Mouse (Mus musculus) MEL (cell line): ENCODE results near the gene Apol7a. TPM values are rescaled to one million over a fixed set of nuclear protein-coding genes. Genes with fewer than 3 reads are reported as not detected.
A peak's percentile ranks its signal among the peaks of the same experiment; 100 is the strongest.

ENCODE experiments used
- DNase-seq: peaks from one replicate; pipeline ENCODE4 v3.0.0; 2011; ENCODE audit warnings: low read depth, low spot score
- H3K27ac ChIP-seq: 2 replicates; pipeline ENCODE4 v1.5.1; 2012; ENCODE audit warnings: low read depth, mild to moderate bottlenecking, control low read depth, low read length, moderate library complexity; ENCODE audit not compliant: control insufficient read depth
- H3K27me3 ChIP-seq, 2 experiments: fragments of 150-350 bp in 1 of 2; sonication (generic) in 1 of 2; 2 replicates each; pipeline ENCODE4 v1.6.1; 2012; ENCODE audit warnings: low read length in 2 of 2, mild to moderate bottlenecking in 2 of 2, improper control_type of control experiment in 1 of 2, moderate library complexity in 1 of 2; ENCODE audit not compliant: insufficient read depth in 2 of 2, control insufficient read depth in 1 of 2
- H3K36me3 ChIP-seq, 2 experiments: 2 replicates each; pipeline ENCODE4 v1.6.1; 2012 to 2014; ENCODE audit warnings: low read length in 2 of 2, improper control_type of control experiment in 1 of 2, inconsistent platforms in 1 of 2, mild to moderate bottlenecking in 1 of 2; ENCODE audit not compliant: insufficient read depth in 2 of 2, control insufficient read depth in 1 of 2
- H3K4me1 ChIP-seq, 2 experiments: fragments of 150-350 bp in 1 of 2; sonication (generic) in 1 of 2; 2 replicates each; pipeline ENCODE4 v1.6.1; 2012; ENCODE audit warnings: low read length in 2 of 2, improper control_type of control experiment in 1 of 2, mild to moderate bottlenecking in 1 of 2; ENCODE audit not compliant: insufficient read depth in 2 of 2, control insufficient read depth in 1 of 2
- H3K4me3 ChIP-seq, 2 experiments: fragments of 150-350 bp in 1 of 2; sonication (generic) in 1 of 2; 2 replicates each; pipeline ENCODE4 v1.5.1; 2012; ENCODE audit warnings: low read depth in 2 of 2, low read length in 2 of 2, mild to moderate bottlenecking in 2 of 2, moderate library complexity in 2 of 2, control low read depth in 1 of 2, improper control_type of control experiment in 1 of 2; ENCODE audit not compliant: control insufficient read depth in 1 of 2, insufficient read depth in 1 of 2
- H3K79me2 ChIP-seq: 2 replicates; pipeline ENCODE4 v1.6.1; 2012; ENCODE audit warnings: mild to moderate bottlenecking, low read length, moderate library complexity; ENCODE audit not compliant: control insufficient read depth, poor library complexity, insufficient read depth
- H3K9ac ChIP-seq: 2 replicates; pipeline ENCODE4 v1.6.1; 2012; ENCODE audit warnings: low read depth, mild to moderate bottlenecking, control low read depth, low read length, moderate library complexity; ENCODE audit not compliant: control insufficient read depth, poor library complexity, severe bottlenecking
- H3K9me3 ChIP-seq: fragments of 150-350 bp; sonication (generic); replicated peaks from 2 replicates; pipeline ENCODE4 v1.6.1; 2012; ENCODE audit warnings: mild to moderate bottlenecking, low read length, improper control_type of control experiment, moderate library complexity; ENCODE audit not compliant: insufficient read depth
- BHLHE40 ChIP-seq: IDR thresholded peaks from 2 replicates; pipeline ENCODE4 v1.6.1; 2012; ENCODE audit warnings: low read depth, mild to moderate bottlenecking, inconsistent platforms, low read length, improper control_type of control experiment, borderline replicate concordance
- CHD1 ChIP-seq: IDR thresholded peaks from 2 replicates; pipeline ENCODE4 v1.6.1; 2012; ENCODE audit warnings: low read depth, mild to moderate bottlenecking, inconsistent platforms, low read length, improper control_type of control experiment
- CTCF ChIP-seq, 3 experiments: IDR thresholded peaks in 2 of 3; conservative IDR thresholded peaks in 1 of 3; 2 replicates each; pipeline ENCODE4 v1.5.1; 2011 to 2012; ENCODE audit warnings: low read length in 3 of 3, low read depth in 2 of 3, mild to moderate bottlenecking in 2 of 3, improper control_type of control experiment in 1 of 3, inconsistent platforms in 1 of 3, mixed read lengths in 1 of 3, moderate library complexity in 1 of 3; ENCODE audit not compliant: control insufficient read depth in 1 of 3, insufficient read depth in 1 of 3, poor library complexity in 1 of 3, severe bottlenecking in 1 of 3
- E2F4 ChIP-seq: IDR thresholded peaks from 2 replicates; pipeline ENCODE4 v1.6.1; 2011; ENCODE audit warnings: low read depth, low read length, improper control_type of control experiment, borderline replicate concordance
- ELF1 ChIP-seq: IDR thresholded peaks from 2 replicates; pipeline ENCODE4 v1.6.1; 2014; ENCODE audit warnings: low read depth, mild to moderate bottlenecking, inconsistent platforms, low read length, improper control_type of control experiment, moderate library complexity
- EP300 ChIP-seq, 2 experiments: IDR thresholded peaks; 2 replicates each; pipeline ENCODE4 v1.6.1; 2011; ENCODE audit warnings: improper control_type of control experiment in 2 of 2, low read length in 2 of 2, low read depth in 1 of 2, mild to moderate bottlenecking in 1 of 2
- ETS1 ChIP-seq: IDR thresholded peaks from 2 replicates; pipeline ENCODE4 v1.6.1; 2012; ENCODE audit warnings: low read depth, mild to moderate bottlenecking, inconsistent platforms, low read length, improper control_type of control experiment, moderate library complexity
- GABPA ChIP-seq: IDR thresholded peaks from 2 replicates; pipeline ENCODE4 v1.6.1; 2012; ENCODE audit warnings: low read depth, mild to moderate bottlenecking, inconsistent platforms, low read length, improper control_type of control experiment, moderate library complexity
- HCFC1 ChIP-seq: IDR thresholded peaks from 2 replicates; pipeline ENCODE4 v1.6.1; 2012; ENCODE audit warnings: low read depth, mild to moderate bottlenecking, inconsistent platforms, low read length, improper control_type of control experiment, moderate library complexity
- JUND ChIP-seq: IDR thresholded peaks from 2 replicates; pipeline ENCODE4 v1.6.1; 2011; ENCODE audit warnings: low read depth, mild to moderate bottlenecking, improper control_type of control experiment, low read length
- MAX ChIP-seq: IDR thresholded peaks from 2 replicates; pipeline ENCODE4 v1.6.1; 2011; ENCODE audit warnings: low read length, improper control_type of control experiment
- MAZ ChIP-seq: IDR thresholded peaks from 2 replicates; pipeline ENCODE4 v1.6.1; 2012; ENCODE audit warnings: low read depth, mild to moderate bottlenecking, inconsistent platforms, low read length, improper control_type of control experiment
- MXI1 ChIP-seq: IDR thresholded peaks from 2 replicates; pipeline ENCODE4 v1.6.1; 2011; ENCODE audit warnings: mild to moderate bottlenecking, low read depth, low read length, improper control_type of control experiment
- MYB ChIP-seq: IDR thresholded peaks from 2 replicates; pipeline ENCODE4 v1.6.1; 2011; ENCODE audit warnings: mild to moderate bottlenecking, low read depth, low read length, improper control_type of control experiment
- MYC ChIP-seq: IDR thresholded peaks from 2 replicates; pipeline ENCODE4 v1.6.1; 2011; ENCODE audit warnings: low read depth, mild to moderate bottlenecking, low read length, improper control_type of control experiment, moderate library complexity
- NELFE ChIP-seq: IDR thresholded peaks from 2 replicates; pipeline ENCODE4 v1.6.1; 2011; ENCODE audit warnings: low read depth, low read length, improper control_type of control experiment
- POLR2A ChIP-seq, 2 experiments: IDR thresholded peaks; 2 replicates each; pipeline ENCODE4 v1.6.1; 2011 to 2012; ENCODE audit warnings: low read length in 2 of 2, mild to moderate bottlenecking in 2 of 2, control low read depth in 1 of 2, improper control_type of control experiment in 1 of 2, low read depth in 1 of 2, moderate library complexity in 1 of 2; ENCODE audit not compliant: control insufficient read depth in 1 of 2, insufficient read depth in 1 of 2, poor library complexity in 1 of 2
- POLR2AphosphoS2 ChIP-seq: IDR thresholded peaks from 2 replicates; pipeline ENCODE4 v1.6.1; 2011; ENCODE audit warnings: low read length, improper control_type of control experiment
- POLR2AphosphoS5 ChIP-seq: IDR thresholded peaks from 2 replicates; pipeline ENCODE4 v1.6.1; 2012; ENCODE audit warnings: low read depth, borderline replicate concordance, mild to moderate bottlenecking, inconsistent platforms, low read length, moderate library complexity, mixed read lengths
- SMC3 ChIP-seq: IDR thresholded peaks from 2 replicates; pipeline ENCODE4 v1.6.1; 2011; ENCODE audit warnings: low read depth, low read length, improper control_type of control experiment
- TAL1 ChIP-seq: IDR thresholded peaks from 2 replicates; pipeline ENCODE4 v1.6.1; 2012; ENCODE audit warnings: mild to moderate bottlenecking, inconsistent platforms, low read length, moderate library complexity, mixed read lengths
- TBP ChIP-seq: IDR thresholded peaks from 2 replicates; pipeline ENCODE4 v1.8.0; 2011; ENCODE audit warnings: low read depth, low read length, improper control_type of control experiment
- USF1 ChIP-seq: IDR thresholded peaks from 2 replicates; pipeline ENCODE4 v1.6.1; 2014; ENCODE audit warnings: low read depth, mild to moderate bottlenecking, inconsistent platforms, low read length, improper control_type of control experiment, moderate library complexity
- USF2 ChIP-seq, 2 experiments: IDR thresholded peaks; 2 replicates each; pipeline ENCODE4 v1.6.1; 2011 to 2012; ENCODE audit warnings: improper control_type of control experiment in 2 of 2, low read length in 2 of 2, borderline replicate concordance in 1 of 2, inconsistent platforms in 1 of 2, low read depth in 1 of 2, mild to moderate bottlenecking in 1 of 2; ENCODE audit not compliant: insufficient read depth in 1 of 2
- ZC3H11A ChIP-seq: IDR thresholded peaks from 2 replicates; pipeline ENCODE4 v1.6.1; 2012; ENCODE audit warnings: low read depth, mild to moderate bottlenecking, inconsistent platforms, low read length, improper control_type of control experiment
- ZKSCAN1 ChIP-seq: IDR thresholded peaks from 2 replicates; pipeline ENCODE4 v1.6.1; 2012; ENCODE audit warnings: low read depth, mild to moderate bottlenecking, inconsistent platforms, low read length, improper control_type of control experiment, moderate library complexity
- polyA plus RNA-seq, 2 experiments: library from polyadenylated mRNA; stranded (reverse) in 1 of 2; unstranded in 1 of 2; fragments of >175 nt in 1 of 2; fragments of >200 nt in 1 of 2; gene quantifications; 2 replicates each; pipeline versions ENCODE4 v1.2.1 to v1.2.4; 2012; ENCODE audit warnings: low replicate concordance in 2 of 2, low read depth in 1 of 2; ENCODE audit not compliant: insufficient read length in 2 of 2, insufficient read depth in 1 of 2, missing spikeins in 1 of 2
- total RNA-seq: library from RNA; depleted of rRNA; stranded (reverse); fragments of 300-350 nt; gene quantifications from 2 replicates; pipeline ENCODE4 v1.2.3, GENCODE M21; 2012

The Apol7a gene
- total and polyA plus RNA-seq, 3 experiments: not detected

DNA sequence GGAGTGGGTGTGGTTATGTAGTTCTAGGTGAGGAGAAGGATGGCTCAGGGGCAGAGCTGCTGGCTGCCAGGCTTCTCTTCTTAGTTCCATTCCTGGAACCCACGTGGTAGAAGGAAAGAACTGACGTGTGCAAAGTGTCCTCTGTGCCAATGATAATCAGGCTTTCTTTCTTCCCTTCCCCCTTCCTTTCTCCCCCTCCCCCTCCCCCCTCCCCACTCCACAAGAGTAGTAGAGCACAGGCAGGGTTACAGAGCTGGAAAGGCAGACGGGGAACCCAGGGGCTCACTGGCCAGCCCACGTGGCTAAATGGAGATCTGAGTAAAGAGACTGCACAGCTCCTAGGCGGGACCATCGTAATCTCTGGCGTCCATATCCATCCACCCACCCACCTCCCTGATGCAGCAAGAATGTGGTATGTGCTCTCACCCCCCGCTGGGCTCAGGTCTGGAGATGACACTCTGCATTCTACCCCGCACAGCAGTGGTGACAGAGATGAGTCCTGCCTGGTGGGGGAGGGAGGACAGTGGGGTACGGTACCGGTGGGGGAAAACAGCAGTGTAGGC lies 42.6 kb downstream of the Apol7a start:
- peak; percentile 76 for DNase-seq
- peaks cover 2 to 11% of the 10 kb centered on the region in 2 experiments; a peak in 3 of 4 replicates for H3K4me1 ChIP-seq
- no peaks in the 10 kb centered on the region for H3K79me2 ChIP-seq
- H3K27ac ChIP-seq: peak overlapping the region; percentile 87
- H3K9ac ChIP-seq: peak overlapping the region; percentile 63
- no peaks in the 10 kb centered on the region for H3K36me3 ChIP-seq
- peak overlapping the region; percentile 28 to 50 for H3K4me3 ChIP-seq
- TF ChIP-seq TAL1 (0 out of 2 replicates have a peak, but pooled peaks have one; percentile 28), MXI1 (peak; percentile 24; the same call in 1 of the 2 replicates), CTCF (IDR thresholded peaks at IDR 0.05 in 2 of 3, conservative IDR thresholded peaks at IDR 0.05 in 1 of 3; ENCODE audit: control insufficient read depth in 1 of 3, insufficient read depth in 1 of 3, low read depth in 2 of 3, low read length in 3 of 3, poor library complexity in 1 of 3, severe bottlenecking in 1 of 3) (no peak), NELFE (0 out of 2 replicates have a peak, but pooled peaks have one; percentile 15), ETS1 (0 out of 2 replicates have a peak, but pooled peaks have one; percentile 18), POLR2A (IDR thresholded peaks at IDR 0.05; ENCODE audit: control insufficient read depth in 1 of 2, insufficient read depth in 1 of 2, low read depth in 1 of 2, low read length in 2 of 2, poor library complexity in 1 of 2) (peak; percentile 10 to 47; a peak in 1 of 4 replicates), TBP (no peak), E2F4 (no peak), USF1 (0 out of 2 replicates have a peak, but pooled peaks have one; percentile 38), POLR2AphosphoS2 (no peak), MAX (peak; percentile 17; the same call in 1 of the 2 replicates), HCFC1 (no peak)
- no peaks in the 10 kb centered on the region for H3K27me3 ChIP-seq
- H3K9me3 ChIP-seq: no peaks in the 10 kb centered on the region

DNA sequence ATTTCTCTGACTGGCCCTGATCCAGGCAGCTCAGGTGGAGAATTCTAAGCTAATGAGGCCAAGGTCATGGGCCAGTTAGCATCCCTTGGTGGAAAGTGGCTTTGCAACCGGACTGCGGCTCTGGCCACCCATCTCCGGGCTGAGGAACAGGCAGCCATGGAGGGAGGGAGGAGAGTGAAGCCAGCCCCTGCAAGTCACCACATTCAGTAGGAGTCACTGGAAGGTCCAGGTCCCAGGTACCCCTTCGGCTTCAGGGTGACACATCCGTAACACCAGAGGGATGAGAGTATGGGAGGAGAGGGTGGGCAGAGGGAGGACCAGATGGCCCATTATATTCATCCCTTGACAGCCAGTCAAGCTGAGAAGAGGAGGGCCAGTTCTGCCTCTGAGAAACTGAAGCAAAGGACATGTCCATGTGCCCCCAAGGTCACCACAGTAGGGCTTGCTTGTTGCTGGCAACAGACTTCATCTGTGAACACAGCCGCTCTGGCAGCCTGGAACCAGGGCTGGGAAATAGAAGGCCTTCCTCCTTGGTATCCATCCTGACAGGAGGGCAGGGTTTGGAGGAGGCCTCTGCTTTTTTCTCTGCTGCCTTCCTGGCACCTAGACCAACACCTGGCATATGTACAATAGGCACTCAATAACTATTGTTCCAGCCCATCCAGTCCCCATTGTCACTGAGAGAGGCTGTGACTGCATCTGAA lies 43.9 kb downstream of the Apol7a start:
- TF ChIP-seq JUND: no peak
- no peak for TF ChIP-seq SMC3
- no peak for TF ChIP-seq ELF1
- no peak for TF ChIP-seq TBP
- no peak for TF ChIP-seq ZC3H11A
- TF ChIP-seq USF2 (IDR thresholded peaks at IDR 0.05; ENCODE audit: borderline replicate concordance in 1 of 2, insufficient read depth in 1 of 2, low read depth in 1 of 2, low read length in 2 of 2): no peak
- no peak for TF ChIP-seq POLR2AphosphoS2
- TF ChIP-seq BHLHE40: no peak
- TF ChIP-seq MAZ: no peak
- no peak for TF ChIP-seq HCFC1
- TF ChIP-seq MYB: no peak
- no peak for TF ChIP-seq GABPA
- no peak for TF ChIP-seq EP300 (IDR thresholded peaks at IDR 0.05; ENCODE audit: low read depth in 1 of 2, low read length in 2 of 2)
- TF ChIP-seq POLR2AphosphoS5: no peak
- TF ChIP-seq ZKSCAN1: no peak
- TF ChIP-seq CTCF (IDR thresholded peaks at IDR 0.05 in 2 of 3, conservative IDR thresholded peaks at IDR 0.05 in 1 of 3; ENCODE audit: control insufficient read depth in 1 of 3, insufficient read depth in 1 of 3, low read depth in 2 of 3, low read length in 3 of 3, poor library complexity in 1 of 3, severe bottlenecking in 1 of 3): no peak
- no peak for TF ChIP-seq TAL1
- TF ChIP-seq USF1: no peak
- TF ChIP-seq CHD1: no peak
- TF ChIP-seq MYC: no peak
- TF ChIP-seq, all 39 proteins: peak for 0

More for the DNA sequence above, 43.9 kb downstream of the Apol7a start:
- no peak for DNase-seq
- Histone ChIP-seq H3K9me3 (no peaks in the 10 kb centered on the region), H3K9ac (no peak overlapping the region), H3K36me3 (no peaks in the 10 kb centered on the region), H3K4me3 (no peak overlapping the region), H3K27me3 (peaks cover 0 to 2% of the 10 kb centered on the region in 2 experiments; a peak in 1 of 4 replicates), H3K4me1 (peaks cover 2 to 11% of the 10 kb centered on the region in 2 experiments; a peak in 3 of 4 replicates), H3K79me2 (no peaks in the 10 kb centered on the region), H3K27ac (no peak overlapping the region)
